Mouse (Mus musculus) left cerebral cortex, adult 11 months (tissue): ENCODE results near the gene Pip4k2c.

Source experiments
- DNase-seq: peaks from one replicate; pipeline ENCODE4 v3.0.0; 2022; ENCODE audit warnings: low spot score

Pip4k2c gene

DNA sequence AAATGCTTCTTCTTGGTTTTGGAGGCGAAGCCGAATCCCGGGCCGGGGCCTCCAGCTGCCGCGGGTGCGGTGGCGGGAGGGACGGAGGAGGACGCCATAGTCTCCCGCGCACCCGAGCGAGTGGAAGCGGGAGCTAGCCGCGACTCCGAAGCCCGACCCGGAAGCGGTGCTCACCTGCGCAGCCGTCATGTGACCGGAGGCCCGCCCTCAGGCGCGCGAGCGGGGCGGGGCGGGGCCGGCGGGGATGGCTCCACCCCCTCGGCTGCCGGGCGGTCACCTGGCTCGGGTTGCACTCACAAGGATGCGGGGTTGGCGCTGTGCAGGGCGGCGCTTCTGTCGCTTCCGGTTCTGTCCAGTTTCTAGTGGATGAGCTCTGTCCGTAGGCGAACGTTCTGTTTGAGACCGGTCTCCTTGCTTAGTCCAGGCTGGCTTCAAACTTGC, at the start of gene Pip4k2c:
Gene Pip4k2c, minus strand, starts transcription at position 172 of the 441 bp plus-strand sequence.
- DNase-seq, result peak; percentile 88

- no peak for DNase-seq
Measured at GRCm38 (mm10) chr10:127258489-127258888, 47.1 kb upstream of the Pip4k2c start.

GRCm38 (mm10) chr10:127257790-127258189, 46.4 kb upstream of the Pip4k2c start:
- no peak for DNase-seq

GRCm38 (mm10) chr10:127255625-127256345, 44.4 kb upstream of the Pip4k2c start:
- DNase-seq, result no peak

DNA sequence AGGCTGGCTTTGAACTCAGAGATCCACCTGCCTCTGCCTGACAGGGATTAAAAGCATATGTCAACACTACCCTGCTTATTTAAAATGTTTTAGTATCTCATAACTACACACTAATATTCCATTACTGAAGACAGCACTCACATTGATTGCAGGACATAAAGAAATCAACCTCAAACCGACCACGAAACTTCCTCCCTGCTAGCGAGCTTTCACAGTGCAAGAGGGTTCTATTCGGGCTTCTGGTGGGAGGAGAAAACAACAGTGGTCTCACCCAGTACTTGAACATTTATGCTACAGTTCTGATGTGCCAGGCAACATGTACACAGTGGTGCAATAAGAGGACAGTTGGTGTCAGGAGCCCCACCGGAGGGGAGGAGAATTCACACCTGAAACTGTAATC, 39.4 kb upstream of the Pip4k2c start:
- no peak for DNase-seq

DNA sequence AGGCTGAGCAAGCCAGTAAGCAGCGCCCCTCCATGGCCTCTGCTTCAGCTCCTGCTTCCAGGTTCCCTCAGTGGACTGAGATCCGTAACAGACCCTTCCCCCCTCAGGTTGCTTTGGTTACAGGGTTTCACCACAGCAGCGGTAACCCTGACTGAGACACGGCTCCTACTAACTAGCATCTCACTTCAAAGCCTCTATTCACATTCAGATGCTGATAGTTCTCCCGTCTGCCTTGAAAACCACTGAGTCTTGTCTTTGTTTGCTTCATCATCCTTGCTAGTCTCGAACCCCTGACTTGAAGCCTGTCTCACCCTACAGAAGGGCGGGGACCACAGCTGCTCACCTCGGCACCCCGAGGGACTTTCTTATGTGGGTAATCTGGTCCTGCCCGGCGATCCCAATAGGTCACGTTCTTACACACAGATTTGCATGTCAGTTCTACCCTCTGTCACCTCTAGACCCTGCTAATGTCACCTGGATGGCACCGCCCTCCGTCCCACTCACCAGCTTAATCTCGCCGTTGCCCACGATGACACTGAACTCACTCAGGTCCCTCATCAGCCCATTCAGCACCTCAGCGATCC, 26.9 kb upstream of the Pip4k2c start:
- DNase-seq, result no peak

- DNase-seq, result no peak
Measured at GRCm38 (mm10) chr10:127236541-127236940, 25.2 kb upstream of the Pip4k2c start.

DNA sequence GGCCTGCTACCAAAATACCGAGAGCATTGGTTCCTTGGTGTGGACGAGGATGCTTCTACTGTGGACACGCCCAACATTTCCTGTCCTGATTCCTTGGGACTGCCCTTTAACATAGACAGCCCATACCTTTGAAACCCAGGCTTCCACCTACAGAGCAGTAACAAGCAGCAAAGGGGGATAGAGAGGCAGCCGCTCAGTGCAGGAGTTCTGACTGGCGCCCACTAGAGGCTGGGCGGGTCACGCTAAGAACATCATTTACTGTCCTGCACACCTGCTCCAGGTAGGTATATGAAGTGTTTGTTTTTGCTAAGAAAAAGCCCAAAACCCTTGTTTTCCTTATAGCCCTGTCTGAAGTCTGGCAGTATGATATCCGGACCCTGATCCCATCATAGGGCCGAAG, 21.8 kb upstream of the Pip4k2c start:
- no peak for DNase-seq

DNA sequence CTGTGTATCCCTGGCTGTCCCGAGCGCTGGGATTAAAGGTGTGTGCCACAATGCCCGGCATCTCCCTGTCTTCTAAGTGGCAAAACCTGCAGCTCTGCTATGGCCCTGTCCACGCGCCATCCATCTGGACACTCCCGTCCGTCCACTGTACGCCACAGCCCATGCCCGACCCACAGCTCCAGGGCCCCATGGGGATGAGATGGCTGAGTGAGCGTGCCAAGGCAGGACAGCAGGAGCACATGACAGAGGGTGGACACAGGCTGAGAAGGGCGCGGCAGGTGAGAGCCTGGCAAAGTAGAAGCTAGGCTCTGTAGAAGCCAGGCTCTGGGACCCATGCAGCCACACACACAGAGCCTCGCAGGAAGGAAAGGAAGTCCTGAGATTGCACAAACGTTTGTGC, 20.4 kb upstream of the Pip4k2c start:
- no peak for DNase-seq

GRCm38 (mm10) chr10:127230693-127231092, 19.3 kb upstream of the Pip4k2c start:
- no peak for DNase-seq

DNA sequence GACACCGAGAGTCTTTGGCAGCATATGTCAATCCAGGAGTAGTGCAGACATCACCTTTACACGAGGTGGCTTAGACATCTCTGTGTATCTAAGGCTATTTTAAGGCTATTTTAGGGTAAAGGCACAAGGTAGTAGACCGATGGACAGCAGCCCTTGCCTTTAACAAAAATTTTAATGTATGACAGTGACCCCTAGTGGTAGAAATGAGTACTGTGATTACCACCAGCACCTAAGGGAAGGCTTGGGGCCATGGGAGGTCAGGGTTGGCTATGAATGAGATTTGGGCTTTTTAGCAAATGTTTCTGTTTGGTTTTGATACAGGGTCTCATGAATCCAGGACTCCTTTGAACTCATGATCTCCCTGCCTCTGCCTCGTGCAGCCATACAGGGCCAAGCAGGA, 17.5 kb upstream of the Pip4k2c start:
- no peak for DNase-seq

DNA sequence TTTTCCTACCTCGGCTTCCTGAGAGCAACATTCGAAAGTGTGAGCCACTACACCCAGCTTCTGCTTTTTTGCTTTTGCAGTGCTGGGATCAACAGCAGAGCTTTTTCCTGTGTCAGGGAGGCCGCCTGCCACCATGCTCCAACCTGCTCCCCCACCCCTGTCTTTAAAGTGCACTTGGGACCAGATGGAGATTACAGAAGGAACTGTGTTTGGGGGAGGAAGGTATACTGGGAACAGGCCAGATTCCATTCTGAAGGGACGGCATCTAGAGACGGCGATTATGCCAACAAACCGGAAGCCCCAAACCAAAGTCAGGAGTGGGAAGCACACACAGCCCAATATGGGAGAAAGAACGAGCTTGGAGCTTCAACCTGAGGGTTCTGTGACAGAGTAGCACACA, 15.8 kb upstream of the Pip4k2c start:
- no peak for DNase-seq

DNA sequence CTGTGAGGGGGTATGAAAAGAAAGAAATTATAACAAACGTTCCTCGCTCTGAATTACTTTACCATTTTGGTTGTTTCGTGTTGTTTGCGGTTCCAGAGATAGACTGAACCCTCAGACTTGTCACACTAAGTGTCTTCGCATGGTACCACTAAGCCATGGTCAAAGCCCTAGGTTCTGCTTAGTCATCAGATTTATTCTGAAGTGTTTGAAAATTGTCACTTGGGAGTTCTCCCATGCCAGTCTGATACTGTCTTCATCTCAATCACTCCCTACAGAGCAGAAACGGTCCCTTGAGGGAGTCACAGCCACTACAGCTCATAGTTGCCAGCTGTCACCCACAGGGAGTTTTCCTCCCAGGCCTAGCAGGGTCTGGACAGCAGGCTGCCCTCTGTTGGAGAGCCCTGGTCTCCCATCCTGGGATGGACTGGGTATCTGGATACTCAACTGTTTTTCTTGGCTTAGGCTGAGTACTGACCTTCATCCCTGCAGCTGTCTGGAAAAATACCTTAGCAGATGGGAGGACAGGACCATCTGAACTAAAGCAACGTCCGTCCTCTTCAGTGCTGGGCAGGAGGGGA, 15.0 kb upstream of the Pip4k2c start:
- DNase-seq, result no peak

DNA sequence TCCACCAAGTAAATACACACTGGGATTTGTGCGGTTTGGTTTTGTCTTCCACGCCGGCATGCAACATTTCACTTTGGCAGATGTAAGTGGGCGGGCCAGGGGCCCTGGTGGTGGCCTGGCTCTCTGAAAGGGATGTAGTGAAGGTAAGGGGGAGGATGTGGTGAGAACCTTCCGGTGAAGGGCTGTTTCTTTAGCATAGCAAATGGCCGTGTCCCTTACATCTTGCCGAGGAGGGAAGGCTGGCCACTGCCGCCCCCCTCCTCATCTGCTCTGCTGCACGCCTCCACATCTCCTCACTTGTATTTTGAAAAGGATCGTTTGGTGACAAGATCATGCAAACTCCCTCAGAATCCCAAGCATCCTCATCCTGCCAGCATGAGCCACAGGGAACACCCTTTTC, 14.3 kb upstream of the Pip4k2c start:
- no peak for DNase-seq

- no peak for DNase-seq
Measured at GRCm38 (mm10) chr10:127225213-127225612, 13.8 kb upstream of the Pip4k2c start.

- DNase-seq, result no peak
Measured at GRCm38 (mm10) chr10:127218339-127218738, 7.0 kb upstream of the Pip4k2c start.

DNA sequence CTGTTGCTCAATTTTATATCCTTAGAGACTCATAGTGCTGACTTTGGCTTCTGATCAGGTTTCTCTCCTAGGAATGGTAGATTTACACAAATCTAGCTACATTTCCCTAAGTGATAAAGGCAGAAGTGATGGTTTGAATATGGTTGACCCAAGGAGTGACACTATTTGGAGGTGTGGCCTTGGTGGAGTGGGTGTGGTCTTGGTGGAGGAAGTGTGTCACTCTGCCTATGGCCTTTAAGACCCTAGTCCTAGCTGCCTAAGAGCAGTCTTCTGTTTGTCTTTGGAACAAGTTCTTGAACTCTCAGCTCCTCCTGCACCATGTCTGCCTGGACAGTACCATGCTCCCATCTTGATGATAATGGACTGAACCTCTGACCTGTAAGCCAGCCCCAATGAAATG, 5.8 kb upstream of the Pip4k2c start:
- no peak for DNase-seq

- no peak for DNase-seq
Measured at GRCm38 (mm10) chr10:127216456-127216855, 5.1 kb upstream of the Pip4k2c start.

GRCm38 (mm10) chr10:127214422-127214803, 3.0 kb upstream of the Pip4k2c start:
- DNase-seq, result no peak

DNA sequence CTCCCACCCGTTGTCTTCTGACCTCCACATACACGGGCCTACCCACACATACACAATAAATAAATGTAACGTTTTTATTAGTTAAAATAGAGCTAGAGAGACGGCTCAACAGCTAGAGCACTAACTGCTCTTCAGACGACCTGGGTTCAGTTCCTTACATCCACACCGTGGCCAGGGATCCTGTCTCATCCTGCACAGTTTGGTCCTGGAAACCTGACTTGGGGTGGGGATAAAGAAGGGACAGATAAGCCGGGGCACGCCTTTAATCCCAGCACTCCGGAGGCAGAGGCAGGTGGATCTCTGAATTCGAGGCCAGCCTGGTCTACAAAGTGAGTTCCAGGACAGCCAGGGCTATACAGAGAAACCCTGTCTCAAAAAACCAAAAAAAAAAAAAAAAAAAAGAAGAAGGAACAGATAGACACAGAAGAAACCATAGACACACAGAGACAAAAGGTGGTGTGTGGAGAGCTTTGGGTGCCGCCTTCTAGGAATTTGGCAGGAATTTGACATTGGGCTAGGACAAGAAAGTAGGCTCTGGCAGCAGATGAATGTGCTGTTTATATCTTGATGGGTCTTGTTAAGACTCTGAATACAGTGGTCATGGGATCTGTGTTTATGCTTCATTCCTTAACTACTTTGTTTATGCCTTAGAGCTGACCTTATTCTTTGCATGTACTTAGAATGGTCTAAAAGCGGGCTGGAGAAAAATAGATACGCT, 2.5 kb upstream of the Pip4k2c start:
- no peak for DNase-seq

- DNase-seq, result no peak
Measured at GRCm38 (mm10) chr10:127213272-127213671, 1.9 kb upstream of the Pip4k2c start.

- DNase-seq, result no peak
Measured at GRCm38 (mm10) chr10:127210961-127211405, 402 bp downstream of the Pip4k2c start.
